Mouse (Mus musculus) spleen, adult 2 months (tissue): ENCODE results near the gene Ank2.

Source experiments
- CTCF ChIP-seq: fragments of 200-500 bp; IDR thresholded peaks from 2 replicates; pipeline ENCODE4 v1.5.1; 2011; ENCODE audit warnings: mild to moderate bottlenecking, inconsistent platforms; ENCODE audit not compliant: insufficient read depth, insufficient read length, insufficient replicate concordance; ENCODE audit errors: extremely low read depth
- POLR2A ChIP-seq: fragments of 200-500 bp; IDR thresholded peaks from 2 replicates; pipeline ENCODE4 v1.6.1; 2011; ENCODE audit warnings: low read depth, low read length, inconsistent platforms

- TF ChIP-seq POLR2A = no peak
- TF ChIP-seq CTCF = no peak
These were observed 460.6 kb downstream of the Ank2 start for GRCm38 (mm10) chr3:127038570-127038969.
